Mouse (Mus musculus) testis, postnatal 10 days (tissue): Measurements from ENCODE around the gene Cacna1c.

Source experiments
- DNase-seq: peaks from one replicate; pipeline ENCODE4 v3.0.0; 2021; ENCODE audit warnings: low spot score

Gene Cacna1c

DNA sequence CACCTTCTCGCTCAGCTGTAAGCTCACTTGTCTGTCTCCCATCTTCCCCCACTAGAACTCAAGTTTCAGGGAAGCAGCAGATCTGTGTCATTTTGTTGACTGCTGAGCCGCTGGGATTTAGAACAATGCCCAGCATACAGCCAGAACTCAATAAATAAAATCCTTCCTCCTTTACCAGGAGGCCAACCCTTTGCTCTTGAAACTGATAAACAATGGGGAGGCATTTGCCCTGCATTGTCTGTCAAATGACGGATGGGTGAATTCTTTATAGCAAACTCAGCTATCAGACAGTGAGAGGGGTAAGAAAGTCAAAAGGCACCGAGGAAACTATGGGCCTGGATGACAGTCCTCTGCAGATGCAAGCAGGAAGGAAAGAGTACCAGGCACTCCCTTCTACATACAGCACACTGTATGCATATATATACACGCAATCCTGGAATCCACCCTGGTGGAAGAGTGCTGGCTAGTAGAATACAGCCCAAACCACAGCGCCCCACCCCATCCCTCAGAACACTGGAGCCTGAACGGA lies 187.5 kb downstream of the Cacna1c start:
- no peak for DNase-seq

DNA sequence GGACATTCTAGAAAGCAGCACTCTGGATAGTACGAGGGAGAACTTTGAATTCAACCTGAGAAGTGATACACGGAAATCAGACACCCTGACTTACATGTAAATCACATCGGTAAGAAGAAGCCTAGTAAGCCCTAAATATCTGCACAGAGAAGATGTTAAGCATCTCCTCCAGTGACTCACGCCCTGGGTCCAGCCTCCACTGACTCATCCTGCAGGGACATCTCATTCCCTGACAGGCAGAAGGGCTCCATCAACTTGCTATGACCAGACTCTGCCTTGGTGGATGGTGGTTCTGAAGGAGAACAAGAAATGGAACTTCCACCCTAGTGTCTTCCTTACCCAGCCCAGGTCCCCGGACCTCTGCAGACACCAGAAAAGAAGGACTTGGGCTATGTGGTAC lies 191.6 kb downstream of the Cacna1c start:
- DNase-seq: no peak

DNA sequence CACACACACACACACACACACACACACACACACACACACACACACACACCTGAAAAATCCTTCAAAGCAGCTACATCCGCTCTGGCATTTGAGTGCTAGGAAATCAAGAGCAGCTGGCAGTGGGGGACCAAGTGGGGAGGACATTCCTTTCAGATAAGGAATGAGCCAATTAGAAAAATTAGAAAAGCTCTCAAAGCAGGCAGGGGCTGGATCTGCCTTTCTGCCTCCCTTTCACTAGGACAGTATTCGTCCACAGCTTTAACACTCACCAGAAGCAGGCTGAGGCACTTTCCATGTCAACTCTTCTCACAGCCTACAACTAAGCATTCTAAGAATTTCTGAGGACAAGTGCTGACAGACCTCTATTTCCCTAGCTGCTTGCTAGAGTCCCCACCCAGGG lies 194.8 kb downstream of the Cacna1c start:
- DNase-seq: no peak

DNA sequence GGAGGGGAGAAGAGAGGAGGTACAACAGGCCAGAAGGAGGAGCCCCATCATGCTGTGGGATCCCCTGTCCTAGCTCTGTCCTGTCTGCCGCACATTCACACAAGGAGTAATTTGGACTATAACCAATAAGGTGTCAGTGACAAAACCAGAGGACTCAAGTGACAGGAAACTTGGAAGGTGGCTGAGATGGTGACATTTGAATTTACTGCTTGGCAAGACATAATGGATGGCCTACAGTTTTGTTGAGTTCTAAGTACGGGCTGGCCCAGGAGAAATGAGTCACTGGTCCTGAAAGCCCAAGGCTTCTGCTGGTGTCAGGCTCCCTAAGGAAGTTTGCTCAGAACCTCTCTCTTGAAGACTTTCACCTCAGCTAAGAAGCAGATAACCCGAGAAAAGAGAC lies 196.0 kb downstream of the Cacna1c start:
- DNase-seq: no peak

DNA sequence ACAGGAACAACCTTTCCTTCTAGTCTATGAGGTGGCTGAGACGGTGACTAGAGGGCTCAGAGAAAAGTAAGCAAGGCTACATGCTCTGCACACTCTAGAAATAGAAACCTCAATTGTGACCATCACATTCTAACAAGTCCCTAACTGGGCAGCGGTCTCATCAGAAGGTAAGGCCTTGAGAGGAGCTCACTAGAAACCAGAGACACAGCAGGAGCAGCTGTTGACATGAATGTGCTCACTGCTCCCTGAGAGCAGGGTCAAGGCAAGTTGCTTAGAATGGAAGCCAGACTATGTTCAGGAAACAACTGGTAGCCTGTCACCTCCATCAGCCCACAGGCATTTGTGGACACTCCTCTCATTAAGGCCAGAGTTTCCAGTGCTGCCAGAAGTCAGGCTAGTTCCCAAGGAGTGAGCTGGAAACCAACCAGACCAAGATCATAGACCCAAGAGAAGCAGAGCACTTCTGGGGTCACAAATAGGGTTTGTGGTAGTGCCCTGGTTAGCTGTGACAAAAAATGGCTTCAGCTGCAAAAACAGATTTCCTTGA lies 196.8 kb downstream of the Cacna1c start:
- no peak for DNase-seq

DNA sequence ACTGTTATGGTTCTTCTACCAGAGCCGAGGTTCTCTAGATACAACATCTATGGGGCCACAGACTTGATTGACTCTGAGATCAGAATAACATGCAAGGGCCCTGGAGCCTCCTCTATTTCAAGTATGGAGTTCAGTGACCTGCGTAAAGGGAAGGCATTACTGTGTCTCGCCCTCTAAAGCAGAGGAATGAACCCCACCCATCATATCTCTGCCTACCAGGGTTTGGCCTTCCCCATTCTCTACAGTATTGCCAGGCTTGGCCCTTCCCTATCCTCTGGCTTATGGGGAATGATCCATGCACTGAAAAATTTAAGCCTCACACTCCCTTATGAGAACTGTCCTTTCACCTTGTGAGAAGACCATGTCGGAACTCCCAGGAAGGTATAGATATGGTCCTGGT lies 198.8 kb downstream of the Cacna1c start:
- DNase-seq: no peak

DNA sequence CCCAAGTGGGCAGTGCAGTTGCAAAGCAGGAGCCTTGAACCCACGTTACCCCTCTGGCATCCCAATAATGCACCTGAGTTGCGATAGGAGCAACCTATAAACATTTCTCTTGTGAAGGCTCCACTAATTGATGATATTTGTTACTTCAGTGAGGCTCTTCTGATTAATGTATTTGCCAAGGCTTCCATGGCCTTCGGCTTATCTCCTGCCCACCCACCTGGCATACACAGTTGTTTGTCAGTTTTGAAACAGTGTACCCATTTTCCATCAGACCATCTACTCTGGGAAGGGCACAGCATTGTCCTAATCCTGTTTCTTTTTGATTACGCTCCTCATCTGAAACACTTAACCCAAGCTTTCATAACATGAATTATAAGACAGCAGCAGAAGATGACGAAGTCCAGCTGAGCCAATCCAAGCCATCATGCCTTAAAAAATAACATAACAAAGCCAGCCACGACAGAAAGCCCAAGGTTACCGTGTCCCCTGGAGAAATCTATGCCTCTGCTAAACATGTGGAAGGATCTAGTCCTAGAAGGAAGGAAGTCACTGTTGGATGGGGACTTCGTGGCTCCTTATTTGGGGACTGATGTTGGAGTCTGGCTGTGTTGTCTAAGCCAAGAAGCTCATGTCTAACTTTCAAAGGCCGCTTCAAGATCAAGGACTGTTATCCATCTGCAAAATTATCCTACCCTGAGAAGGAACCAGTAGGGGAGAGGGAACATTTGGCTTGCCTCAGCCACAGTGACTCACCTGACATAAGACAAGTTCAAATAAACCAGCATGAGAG lies 201.8 kb downstream of the Cacna1c start:
- DNase-seq: no peak

DNA sequence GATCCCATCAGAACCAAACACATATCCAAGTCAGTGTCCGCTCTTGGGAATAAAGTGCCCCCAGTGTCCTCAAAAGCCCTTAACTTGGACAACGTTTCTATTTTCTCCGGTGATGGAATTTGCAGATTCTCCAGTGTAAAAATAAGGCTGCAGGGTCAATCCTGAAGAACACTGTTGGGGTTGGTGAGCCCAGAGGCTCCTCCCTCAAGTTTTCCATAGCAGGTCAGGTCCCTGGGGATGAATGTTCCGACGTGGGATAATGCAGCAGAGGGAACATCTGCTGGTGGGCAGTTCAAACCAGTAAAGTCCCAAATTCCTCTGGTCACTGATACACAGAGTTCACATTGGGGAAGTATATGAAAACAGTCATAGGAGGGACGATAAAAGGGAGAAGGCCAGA lies 203.8 kb downstream of the Cacna1c start:
- no peak for DNase-seq

DNA sequence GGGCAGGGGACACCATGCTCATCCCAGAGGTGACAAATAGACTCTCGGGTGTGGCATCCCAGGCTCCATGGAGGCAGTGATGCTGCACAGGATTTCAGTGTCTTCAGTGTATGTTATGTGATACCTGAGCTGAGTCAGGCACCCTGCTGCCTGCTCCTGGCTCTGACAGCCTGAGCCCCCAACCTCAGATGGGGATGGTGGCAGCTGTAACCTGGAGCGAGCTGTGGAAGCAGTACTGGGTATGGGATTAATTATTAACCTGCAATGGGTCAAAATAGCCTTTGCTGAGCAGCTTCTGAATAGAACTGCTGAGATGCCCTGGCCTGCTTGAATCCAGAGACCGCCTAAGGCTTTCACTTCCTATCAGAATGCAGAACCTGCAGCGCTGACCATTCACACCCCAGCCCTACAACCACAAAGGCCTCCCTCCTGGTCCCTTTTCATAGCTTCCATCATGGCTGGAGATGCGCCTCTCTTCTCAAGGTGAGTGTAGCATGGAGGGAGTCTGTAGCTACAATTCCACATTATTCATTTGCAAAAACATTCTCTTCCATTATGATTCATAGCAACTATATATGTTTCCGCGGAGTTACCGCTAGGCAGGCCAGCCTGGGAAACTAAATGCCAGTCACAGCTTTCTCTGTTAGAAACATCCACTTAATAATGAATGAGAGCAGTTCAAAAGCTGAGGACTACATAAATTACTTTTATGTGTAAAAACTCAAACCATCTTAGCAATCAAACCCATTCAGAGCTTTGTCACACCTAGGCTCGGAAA lies 206.0 kb downstream of the Cacna1c start:
- DNase-seq: no peak

DNA sequence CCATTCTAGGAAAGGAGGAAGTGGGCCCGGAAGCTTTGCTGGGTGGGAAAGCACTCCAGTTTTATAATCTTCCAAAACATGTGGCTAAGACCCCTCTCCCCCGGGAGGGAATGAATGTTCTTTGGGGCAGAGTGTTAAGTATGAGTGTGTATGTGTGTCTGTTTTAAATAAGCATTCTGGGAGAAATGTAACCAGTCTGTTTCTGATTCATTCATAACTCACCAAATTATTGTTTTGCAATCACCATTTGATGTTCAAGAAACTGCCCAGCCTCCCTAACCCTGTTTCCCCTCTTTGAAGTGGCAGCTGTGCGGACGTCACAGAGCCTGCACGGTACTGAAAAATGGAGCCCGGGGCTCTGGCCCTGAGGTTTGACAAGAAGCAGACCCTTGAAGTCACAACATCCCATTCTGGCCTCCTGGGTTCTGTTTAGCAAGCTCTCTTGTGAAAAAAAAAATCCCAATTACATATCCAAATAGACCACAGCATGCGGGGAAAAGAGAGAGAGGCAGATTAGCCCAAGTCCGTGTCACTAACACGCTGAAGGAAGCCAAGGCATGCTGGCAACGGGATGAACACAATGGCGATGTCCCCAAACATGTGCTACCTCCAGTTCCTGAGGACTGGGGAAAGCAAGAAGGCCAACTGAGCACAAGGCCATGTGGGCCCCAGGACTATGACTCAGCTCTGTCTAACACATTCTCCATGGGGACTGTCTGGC lies 211.9 kb downstream of the Cacna1c start:
- no peak for DNase-seq

DNA sequence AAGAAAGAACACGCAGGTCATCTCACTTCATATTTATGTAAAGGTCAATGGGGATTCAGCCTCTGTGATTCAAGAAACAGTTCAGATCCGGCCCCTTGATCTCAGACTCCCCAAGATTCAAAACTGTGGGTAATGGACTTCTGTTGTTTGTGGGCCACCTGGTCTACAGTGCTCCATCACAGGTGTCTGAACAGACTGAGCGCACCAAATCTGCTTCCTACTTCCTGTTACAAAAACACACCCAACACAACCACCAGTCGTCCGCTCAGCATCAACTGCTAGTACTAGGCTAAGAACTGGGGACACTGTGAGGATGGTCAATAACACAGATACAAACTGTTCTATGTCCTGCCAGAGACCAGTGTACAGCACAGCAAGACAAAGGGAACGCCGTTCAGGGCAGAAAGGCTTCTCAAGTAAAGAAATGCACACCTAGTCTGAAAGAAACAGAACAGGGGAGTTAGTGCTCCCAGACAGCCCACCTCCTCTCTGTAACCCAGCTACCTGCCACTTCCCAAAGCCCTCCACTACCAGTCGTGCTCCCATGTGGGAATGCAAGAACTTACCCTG lies 212.7 kb downstream of the Cacna1c start:
- no peak for DNase-seq

DNA sequence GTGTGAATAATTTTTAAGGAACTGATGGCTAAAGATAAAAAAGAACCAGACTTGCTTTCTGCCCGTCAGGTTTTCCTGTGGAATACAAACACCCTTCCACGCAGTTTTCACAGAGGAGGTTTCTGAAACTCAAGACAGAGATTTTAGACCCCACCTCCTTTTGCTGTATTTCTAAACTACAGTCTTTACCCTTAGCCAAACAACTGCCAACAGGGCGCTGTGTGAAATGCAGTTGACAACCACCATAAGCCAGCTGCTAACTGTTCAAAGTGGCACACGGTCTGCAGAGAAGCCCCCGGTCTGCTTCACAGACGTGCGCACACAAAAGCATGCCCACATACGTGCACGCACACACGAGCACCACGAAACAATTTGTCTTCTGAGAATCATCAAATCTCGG lies 216.0 kb downstream of the Cacna1c start:
- no peak for DNase-seq

DNA sequence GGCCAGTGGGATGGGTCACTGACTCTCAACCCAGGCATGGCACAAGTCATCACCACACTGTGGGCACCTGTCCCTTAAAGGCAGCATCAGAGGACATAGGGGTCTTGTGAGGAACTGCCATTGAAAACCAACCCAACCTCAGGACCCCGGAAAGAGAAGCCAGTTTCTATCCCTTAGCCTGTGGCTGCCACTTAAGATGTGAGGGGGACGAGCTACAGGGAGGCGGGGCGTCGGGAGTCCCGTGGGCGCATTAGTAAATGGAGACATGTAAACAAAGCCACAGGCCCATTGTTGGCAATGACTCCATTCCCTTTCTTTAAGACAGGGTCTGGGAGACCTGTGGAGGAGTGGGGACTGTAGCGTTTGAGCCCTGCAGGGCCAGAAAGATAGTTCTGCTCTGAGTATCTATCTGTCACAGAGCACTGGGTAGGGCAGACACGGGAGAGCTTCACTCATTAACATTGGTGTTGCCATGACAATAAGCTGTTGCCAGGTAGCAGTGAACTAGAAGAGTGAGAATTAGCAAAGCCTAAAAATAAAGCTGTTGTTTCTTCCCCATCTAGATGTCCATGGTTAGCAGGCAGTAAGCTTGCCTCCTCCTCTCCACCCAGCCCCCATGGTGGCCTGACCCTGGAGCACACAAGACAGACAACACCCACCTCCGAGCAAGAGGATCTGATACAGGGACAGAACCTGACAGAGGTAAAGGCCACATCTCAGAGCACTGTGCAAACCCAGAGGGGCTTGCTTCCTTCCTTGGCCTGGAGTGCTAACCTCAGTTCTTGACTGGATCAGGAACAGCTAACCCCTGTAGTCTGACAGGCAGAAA lies 218.6 kb downstream of the Cacna1c start:
- no peak for DNase-seq

DNA sequence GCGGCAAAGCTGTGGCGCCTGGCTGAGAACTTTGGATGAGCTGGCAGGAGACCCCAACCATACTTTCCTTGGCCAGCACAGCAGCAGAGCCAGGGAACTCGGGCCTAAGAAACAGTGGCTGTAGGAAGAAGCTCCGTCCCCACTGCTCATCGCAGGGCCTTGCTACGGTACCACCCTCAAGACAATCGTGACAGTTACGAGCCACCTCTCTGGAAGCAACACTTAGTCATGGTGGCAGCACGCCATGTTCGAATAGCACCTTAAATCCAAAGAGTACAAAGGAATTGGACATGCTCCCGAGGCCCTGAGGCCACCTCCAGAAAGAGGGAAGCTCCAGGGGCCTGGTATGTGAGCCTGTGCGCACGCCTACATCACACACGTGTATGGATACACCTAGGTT lies 219.6 kb downstream of the Cacna1c start:
- no peak for DNase-seq

DNA sequence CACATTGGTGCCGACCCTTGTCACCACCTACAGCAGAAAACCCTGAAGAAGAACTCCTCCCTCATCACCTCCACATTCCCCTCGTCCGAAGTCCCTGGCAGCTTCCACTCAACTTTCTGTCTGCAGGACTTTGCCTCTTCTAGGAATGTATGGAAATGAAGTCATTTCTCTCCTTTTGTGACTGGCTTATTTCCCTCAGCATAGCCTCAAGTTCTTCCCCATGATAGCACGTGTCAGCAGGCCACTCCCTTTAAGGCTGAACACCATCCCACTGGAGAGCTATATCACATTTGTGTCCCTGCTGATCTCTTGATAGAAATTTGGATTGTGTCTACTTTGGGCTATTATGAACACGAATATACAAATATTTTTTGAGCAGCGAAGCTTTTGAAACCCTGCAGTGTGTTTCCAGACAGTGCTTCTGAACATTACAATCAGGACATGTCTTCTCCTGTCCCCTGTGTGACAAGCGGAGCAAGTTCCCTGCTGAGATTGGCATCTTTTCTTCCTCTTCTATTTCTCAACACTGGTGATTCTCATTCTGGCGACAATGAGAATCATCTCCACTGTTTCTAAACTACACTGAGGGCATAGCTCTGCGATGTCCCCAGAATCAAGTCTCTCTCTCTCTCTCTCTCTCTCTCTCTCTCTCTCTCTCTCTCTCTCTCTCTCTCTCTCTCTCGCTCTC lies 224.2 kb downstream of the Cacna1c start:
- DNase-seq: no peak

DNA sequence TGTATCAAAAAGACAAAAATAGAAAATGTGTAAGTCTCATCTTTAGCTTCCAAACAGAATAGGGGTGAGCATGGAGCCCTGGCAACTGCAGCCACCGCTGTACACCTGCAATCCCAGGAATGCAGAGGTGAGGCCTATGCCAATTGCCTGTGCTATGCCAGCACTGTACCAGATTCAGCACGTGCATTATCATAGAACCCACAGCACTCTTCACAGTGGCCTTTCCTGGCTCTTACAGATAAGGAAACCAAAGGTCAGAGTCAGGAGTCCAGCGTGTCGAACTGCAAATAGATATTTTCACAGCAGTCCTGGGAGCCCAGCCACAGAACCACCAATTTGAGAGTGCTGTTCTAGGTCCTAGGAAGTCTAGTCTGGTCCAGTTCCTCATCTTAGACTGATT lies 227.4 kb downstream of the Cacna1c start:
- DNase-seq: no peak

DNA sequence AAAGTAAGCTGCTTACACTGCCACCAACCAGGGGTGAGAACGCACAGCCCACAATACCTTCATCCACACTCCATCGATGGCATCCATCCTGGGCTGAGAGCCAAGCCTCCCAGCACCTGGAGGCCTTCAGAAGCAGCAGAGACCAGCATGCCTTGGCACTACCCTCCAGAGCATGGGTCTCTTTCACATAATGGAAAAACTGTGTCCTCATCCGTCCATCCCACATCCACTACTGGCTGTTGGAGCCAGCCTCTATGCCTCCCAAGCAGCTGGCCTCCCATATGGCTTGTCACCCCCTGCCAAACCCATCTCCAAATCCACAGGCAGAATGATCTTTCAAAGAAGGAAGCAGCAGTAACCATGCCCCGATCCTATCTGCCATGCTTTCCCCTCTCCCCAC lies 229.3 kb downstream of the Cacna1c start:
- DNase-seq: no peak

DNA sequence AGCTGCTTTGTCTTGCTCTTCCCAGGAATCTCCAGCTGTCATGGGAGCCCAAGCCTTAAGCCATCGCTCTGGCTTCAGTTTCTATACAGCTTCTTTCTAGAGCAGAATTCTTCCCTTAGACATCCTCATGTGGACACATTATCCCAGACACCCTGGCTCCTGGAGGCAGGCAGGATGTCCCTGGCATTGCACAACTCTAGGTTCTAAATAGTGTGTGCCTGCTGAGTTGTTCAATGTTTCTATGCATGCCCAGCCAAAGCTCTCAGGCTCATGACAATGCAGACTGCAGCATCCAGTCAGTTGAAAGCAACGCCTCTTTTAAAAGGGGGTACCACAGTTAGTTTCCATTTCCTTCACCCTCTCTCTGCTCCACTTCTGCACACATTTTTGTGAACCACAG lies 230.6 kb downstream of the Cacna1c start:
- no peak for DNase-seq

DNA sequence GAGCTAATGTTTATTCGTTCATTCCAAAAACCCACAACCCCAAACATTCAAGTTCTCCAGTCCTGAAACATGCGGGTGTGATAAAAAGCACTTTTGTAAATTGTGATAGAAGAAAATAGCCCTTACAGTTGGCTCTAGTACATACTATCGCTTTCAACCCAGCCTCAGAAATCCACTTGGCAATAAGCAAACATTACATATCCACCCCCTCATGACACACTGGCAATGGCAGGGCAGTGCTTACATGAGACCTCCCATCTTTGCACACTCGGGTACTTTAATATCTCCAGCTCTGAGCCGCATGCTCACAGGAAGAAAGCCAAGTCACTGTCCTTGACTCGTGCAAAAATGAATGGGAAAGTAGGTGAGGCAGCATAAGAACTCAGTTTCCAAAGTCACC lies 232.4 kb downstream of the Cacna1c start:
- DNase-seq: no peak

DNA sequence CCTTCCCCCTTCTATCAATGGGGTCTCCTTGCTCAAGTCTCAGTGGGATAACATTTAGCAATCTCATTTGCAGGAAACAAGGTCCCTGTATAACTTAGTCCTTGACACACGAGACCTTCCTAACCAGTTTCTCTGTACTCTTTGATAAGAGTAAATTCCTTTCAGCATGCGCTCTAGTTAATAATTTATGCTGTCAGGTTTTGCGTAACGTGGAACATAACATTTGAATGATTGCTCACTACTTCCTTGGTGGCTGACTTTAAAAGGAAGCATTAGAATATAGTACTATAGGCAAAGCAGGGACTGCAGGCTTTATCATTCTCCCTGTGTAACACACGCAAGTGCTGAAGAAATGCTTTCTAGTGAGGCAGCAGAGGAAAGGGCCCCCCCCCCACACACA lies 232.9 kb downstream of the Cacna1c start:
- no peak for DNase-seq

DNA sequence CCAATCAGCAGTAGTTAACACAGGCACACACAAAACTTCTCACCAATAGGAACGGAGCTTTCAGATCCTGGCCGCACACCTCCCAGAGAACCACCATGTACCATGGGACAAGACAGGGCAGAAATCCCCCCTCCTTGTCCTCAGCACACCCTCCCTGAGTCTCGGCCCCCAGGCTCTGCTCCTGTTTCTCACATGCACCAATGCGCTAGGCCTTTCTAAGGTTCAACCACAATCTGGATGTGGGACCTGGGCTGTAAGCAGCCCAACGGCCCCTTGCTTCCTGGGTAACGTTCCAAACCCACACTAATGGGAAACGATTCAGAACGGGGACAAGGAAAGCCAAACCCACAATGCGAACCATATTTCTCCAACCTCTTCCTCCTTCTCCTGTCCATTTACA lies 237.7 kb downstream of the Cacna1c start:
- DNase-seq: no peak
